Mouse (Mus musculus): Measurements from ENCODE around the gene Stau1. TPM values are rescaled to one million over a fixed set of nuclear protein-coding genes. Genes with fewer than 3 reads are reported as not detected.
A peak's percentile ranks its signal among the peaks of the same experiment; 100 is the strongest.

Stau1 gene
- polyA plus RNA-seq, 1 experiment from 2014 or later = 87.9 TPM

DNA sequence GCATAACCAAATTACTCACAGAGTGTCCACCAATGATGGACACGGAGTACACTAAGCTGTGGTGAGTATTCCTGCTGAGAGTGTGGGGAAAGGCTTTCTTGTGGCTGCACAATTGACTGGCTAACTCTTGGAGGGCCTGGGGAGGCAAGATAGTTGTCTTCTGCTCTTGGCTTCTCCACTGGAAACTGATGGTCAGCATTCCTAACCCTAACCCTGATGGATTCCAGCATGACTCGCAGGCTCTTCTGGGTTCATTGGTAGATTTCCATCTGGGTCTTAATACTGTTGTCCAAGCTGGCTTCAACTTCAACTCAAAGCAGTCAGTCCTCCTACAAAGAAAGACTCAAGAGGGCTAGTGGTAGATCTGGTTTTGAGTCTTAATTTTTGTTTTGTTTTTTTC is 53.0 kb downstream of the Stau1 start:
- 92% methylated on average over 2 of the region's 2 CpGs for WGBS

DNA sequence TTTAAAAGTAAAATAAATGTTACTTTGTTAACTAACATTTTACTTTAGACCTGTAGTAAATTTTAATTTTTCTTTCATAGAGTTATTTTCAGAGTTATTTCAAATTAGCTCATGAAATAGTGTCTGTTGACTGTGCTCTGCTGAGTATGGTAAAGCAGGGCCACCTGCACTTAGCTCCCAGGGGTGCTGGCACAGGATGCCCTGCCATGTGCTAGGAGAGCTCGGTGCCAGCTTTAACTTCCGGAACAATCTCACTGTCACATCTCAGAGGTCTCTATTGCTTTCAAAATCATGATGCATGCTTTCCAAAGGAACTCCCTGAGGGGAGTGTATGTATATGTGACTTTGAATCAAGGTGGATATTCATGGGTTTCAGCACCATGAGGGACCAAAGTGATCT is 59.9 kb downstream of the Stau1 start:
- Histone ChIP-seq H3K27ac (no peak overlapping the region), H3K27me3 (ENCODE audit: poor library complexity, severe bottlenecking) (no peaks in the 10 kb centered on the region), H3K4me1 (no peaks in the 10 kb centered on the region), H3K36me3 (replicated peaks) (peaks cover 98% of the 10 kb centered on the region), H3K4me3 (no peak overlapping the region), H3K9me3 (no peaks in the 10 kb centered on the region)
- DNase-seq (ENCODE audit: extremely low spot score, low spot score) = no peak
- 97% methylated on average over 2 of the region's 2 CpGs for WGBS

More for the DNA sequence above, 53.0 kb downstream of the Stau1 start:
- H3K4me1 ChIP-seq = no peaks in the 10 kb centered on the region
- no peak overlapping the region for H3K4me3 ChIP-seq
- H3K27me3 ChIP-seq (ENCODE audit: poor library complexity, severe bottlenecking) = no peaks in the 10 kb centered on the region
- no peaks in the 10 kb centered on the region for H3K9me3 ChIP-seq
- peaks cover 100% of the 10 kb centered on the region for H3K36me3 ChIP-seq (replicated peaks)
- DNase-seq (ENCODE audit: extremely low spot score, low spot score) = no peak
- no peak overlapping the region for H3K27ac ChIP-seq

DNA sequence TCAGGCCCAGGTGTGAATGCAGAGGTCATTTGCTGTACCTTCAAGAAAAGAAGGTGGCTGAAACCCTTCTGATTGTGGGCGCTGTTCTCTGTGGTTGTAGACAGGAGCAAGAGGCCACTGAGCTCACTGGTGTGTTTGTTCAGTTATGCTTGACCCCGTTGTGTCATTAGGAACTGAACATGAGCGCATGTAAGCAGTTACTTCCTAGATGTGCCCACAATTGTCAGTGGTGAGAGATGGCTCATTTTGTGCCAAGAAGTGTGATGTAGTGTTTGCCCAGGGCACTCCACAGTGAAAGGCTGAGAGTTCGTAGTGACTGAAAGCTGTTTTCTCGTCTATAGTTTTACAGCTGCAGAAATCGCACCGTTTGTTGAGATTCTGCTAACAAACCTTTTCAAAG is 60.5 kb downstream of the Stau1 start:
- Histone ChIP-seq H3K9me3 (no peaks in the 10 kb centered on the region), H3K27ac (no peak overlapping the region), H3K36me3 (replicated peaks) (peaks cover 98% of the 10 kb centered on the region), H3K4me1 (no peaks in the 10 kb centered on the region), H3K4me3 (no peak overlapping the region), H3K27me3 (ENCODE audit: poor library complexity, severe bottlenecking) (no peaks in the 10 kb centered on the region)
- 96% methylated on average over 7 of the region's 7 CpGs for WGBS
- no peak for DNase-seq (ENCODE audit: extremely low spot score, low spot score)

DNA sequence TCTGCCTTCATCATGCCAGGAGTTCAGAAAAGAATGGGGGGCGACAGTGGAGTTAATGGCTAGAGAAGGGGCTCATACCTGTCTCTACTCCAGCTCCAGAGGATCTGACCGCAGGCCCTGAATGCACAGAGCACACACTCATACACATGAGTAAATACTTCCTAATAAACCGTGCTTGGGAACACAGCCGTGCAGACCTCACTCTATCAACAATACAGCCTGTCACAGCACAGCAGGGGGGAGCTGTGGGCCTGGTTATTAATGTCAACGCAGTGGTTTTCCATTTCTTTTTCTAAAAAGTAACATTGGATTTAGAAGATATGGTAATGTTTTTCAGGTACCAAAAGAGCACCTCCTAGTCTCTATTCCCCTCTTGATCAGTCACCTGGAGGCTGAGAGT is 61.7 kb downstream of the Stau1 start:
- no peaks in the 10 kb centered on the region for H3K9me3 ChIP-seq
- no peaks in the 10 kb centered on the region for H3K27me3 ChIP-seq (ENCODE audit: poor library complexity, severe bottlenecking)
- no peaks in the 10 kb centered on the region for H3K4me1 ChIP-seq
- H3K36me3 ChIP-seq (replicated peaks) = peaks cover 98% of the 10 kb centered on the region
- 87% methylated on average over 5 of the region's 5 CpGs for WGBS
- H3K27ac ChIP-seq = no peak overlapping the region
- DNase-seq (ENCODE audit: extremely low spot score, low spot score) = no peak
- H3K4me3 ChIP-seq = no peak overlapping the region

DNA sequence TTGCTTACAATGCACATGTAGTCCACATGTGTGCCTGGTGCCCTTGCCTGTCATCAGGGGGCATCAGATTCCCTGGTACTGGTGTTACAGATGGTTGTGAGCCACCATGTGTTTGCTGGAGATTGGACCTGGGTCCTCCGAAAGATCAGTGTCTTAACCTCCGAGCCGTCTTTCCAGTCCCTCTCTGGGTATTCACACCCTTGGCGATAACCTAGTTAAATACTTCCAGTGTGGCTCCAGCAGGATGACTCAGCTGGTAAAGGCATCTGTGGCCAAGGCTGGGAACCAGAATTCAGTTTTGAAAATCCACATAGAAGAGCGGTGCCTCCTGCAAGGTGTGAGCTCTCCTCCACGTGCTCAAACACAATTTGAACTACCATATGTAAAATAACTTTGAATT is 62.2 kb downstream of the Stau1 start:
- H3K4me1 ChIP-seq = no peaks in the 10 kb centered on the region
- H3K27me3 ChIP-seq (ENCODE audit: poor library complexity, severe bottlenecking) = no peaks in the 10 kb centered on the region
- 93% methylated on average over 6 of the region's 6 CpGs for WGBS
- H3K4me3 ChIP-seq = no peak overlapping the region
- DNase-seq (ENCODE audit: extremely low spot score, low spot score) = no peak
- H3K27ac ChIP-seq = no peak overlapping the region
- H3K9me3 ChIP-seq = no peaks in the 10 kb centered on the region
- peaks cover 98% of the 10 kb centered on the region for H3K36me3 ChIP-seq (replicated peaks)

DNA sequence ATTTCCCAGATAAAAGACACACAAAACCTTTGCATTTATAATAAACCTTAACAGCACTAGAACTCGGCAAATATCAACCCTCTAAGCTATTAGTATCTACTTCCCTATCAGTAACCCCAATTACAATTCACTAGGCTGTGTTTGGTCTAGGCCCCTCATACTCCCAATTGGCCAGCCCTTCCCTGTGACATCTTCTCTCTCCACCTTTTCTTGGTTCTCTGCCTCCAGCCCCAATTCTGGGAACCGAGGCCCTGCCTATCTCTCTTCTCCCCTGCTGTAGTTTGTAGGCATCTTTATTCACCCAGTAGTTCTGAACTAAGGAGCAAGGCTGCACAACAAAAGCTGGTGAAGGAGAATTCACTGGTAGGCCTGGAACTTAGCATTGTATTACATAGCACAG is 72.1 kb downstream of the Stau1 start:
- H3K9me3 ChIP-seq = no peaks in the 10 kb centered on the region
- WGBS = 91% methylated on average over 2 of the region's 2 CpGs
- H3K27ac ChIP-seq = no peak overlapping the region
- no peaks in the 10 kb centered on the region for H3K4me1 ChIP-seq
- no peak overlapping the region for H3K4me3 ChIP-seq
- peaks cover 100% of the 10 kb centered on the region for H3K36me3 ChIP-seq (replicated peaks)
- DNase-seq (ENCODE audit: extremely low spot score, low spot score) = no peak
- H3K27me3 ChIP-seq (ENCODE audit: poor library complexity, severe bottlenecking) = no peaks in the 10 kb centered on the region

DNA sequence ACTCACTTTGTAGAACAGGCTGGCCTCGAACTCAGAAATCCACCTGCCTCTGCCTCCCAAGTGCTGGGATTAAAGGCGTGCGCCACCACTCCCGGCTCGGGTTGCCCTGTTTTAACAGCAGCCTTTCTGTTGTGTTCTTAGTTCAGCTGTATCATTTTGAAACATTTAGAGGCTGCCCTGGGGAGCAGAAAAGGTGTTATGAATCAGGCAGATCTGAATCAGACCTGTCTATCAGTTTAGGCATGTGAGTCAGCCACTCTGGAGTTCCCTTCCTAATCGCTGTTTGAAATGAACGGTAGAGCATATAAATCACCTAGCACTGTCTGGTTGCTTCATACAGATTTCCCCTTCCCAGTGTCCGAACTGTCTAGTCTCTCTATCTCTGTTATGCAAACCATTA is 85.6 kb downstream of the Stau1 start:
- peaks cover 12% of the 10 kb centered on the region for H3K4me1 ChIP-seq
- no peak for DNase-seq (ENCODE audit: extremely low spot score, low spot score)
- no peak overlapping the region for H3K4me3 ChIP-seq
- 93% methylated on average over 8 of the region's 8 CpGs for WGBS
- H3K36me3 ChIP-seq (replicated peaks) = peaks cover 54% of the 10 kb centered on the region
- no peaks in the 10 kb centered on the region for H3K27me3 ChIP-seq (ENCODE audit: poor library complexity, severe bottlenecking)
- H3K9me3 ChIP-seq = no peaks in the 10 kb centered on the region
- H3K27ac ChIP-seq = no peak overlapping the region

DNA sequence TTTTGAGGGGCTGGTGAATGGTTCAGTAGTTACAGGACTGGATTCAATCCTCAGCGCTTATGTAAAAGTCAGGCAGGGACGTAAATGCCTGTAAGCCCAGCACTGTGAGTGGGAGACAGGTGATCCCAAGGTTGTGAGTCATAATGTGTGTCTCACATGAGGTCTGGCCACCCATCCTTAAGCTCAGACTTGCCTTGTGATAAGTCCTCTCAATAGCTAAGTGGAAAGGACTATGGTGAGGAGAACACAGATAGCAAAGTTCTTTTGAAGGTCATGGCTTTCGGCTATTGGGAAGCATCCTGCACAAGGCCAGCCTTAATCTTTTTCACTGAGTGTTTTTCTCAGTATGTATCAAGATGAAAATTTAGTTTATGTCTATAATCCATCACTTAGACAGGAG is 86.4 kb downstream of the Stau1 start:
- DNase-seq (ENCODE audit: extremely low spot score, low spot score) = no peak
- Histone ChIP-seq H3K27me3 (ENCODE audit: poor library complexity, severe bottlenecking) (no peaks in the 10 kb centered on the region), H3K27ac (no peak overlapping the region), H3K36me3 (replicated peaks) (peaks cover 46% of the 10 kb centered on the region), H3K4me1 (peaks cover 15% of the 10 kb centered on the region), H3K4me3 (no peak overlapping the region), H3K9me3 (no peaks in the 10 kb centered on the region)
- WGBS = 96% methylated on average over 3 of the region's 3 CpGs

DNA sequence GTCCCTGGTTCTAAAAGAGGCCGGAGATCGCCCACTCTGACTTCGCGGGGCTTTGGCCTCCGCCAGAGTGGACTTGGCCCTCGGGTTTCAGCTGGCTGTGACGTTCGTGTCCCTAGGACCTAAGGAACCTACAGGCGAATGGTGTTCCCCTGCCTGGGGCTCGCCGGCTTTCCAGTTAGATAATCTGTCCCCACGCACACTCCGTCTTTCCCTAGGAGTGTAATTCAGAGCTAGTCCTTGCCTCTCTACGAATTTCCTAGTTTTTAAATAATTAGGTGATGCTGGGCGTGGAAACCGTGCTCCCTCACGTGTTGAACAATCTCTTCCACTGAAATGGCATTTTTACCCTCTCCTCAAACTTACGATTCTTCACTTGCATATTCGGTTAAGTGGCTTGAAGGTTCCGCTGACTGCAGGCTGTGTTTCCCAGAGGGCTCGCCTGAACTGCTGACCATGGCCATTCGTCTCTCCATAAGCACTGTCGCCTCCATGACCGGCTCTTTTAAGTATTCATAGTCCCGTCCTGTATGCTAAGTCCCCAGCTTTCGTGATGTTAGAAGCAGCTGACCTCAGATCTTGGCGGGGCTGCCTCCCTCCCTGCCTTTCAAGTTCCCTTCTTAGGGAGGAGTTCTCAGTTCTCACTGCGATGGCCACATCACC is 89.4 kb downstream of the Stau1 start:
- peak; percentile 25 for DNase-seq (ENCODE audit: extremely low spot score, low spot score)
- H3K36me3 ChIP-seq (replicated peaks) = peaks cover 33% of the 10 kb centered on the region

DNA sequence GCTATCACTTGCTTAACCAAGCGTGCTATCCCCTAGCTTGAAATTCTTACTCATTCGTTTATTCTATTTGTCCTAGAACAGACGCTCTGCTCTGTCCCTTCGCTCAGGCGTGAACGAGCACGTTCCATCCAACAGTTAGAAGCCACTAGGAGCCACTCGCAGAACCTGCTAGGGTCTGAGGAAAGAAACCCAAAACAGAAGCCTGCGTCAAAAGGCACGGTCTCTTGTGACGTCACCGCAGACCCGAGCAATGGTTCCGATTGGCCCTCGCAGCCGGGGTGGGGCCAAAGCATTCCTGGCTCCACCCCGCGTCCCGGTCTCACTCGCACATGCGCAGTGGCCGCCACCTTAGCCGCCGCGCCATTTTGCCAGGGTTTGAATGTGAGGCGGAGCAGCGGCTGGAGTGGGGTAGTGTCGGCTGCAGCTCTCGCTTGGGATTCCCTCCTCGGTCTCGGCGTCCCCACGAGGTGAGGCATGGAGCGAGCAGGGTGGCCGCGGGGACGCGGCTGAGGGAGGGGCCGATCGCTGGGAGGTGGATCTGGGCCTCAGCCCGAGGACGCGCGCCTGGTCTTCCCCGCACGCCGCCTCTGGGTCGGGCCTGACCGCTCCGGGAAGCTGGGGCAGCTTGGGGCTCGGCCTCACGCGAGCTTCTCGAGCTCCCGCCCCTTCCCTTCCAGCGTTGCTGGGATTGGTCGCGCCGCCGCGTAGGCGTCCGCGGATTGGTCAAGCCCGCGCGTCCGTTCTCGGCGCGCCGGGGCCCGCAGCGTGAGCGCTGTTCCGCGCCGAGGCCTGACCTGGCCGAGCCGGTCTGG is 90.2 kb downstream of the Stau1 start, which contains the start of gene Cse1l:
TSS of gene Cse1l (plus strand) at position 330 of the 812 bp plus-strand sequence.
- H3K27ac ChIP-seq = peak within 1 kb of the TSS; percentile 98
- H3K4me1 ChIP-seq = peaks cover 15% of the 10 kb centered on the region
- DNase-seq (ENCODE audit: extremely low spot score, low spot score) = peak; percentile 99
- no peaks in the 10 kb centered on the region for H3K9me3 ChIP-seq
- no peaks in the 10 kb centered on the region for H3K27me3 ChIP-seq (ENCODE audit: poor library complexity, severe bottlenecking)
- under 1% methylated on average over 80 of the region's 80 CpGs for WGBS
- peaks cover 28% of the 10 kb centered on the region for H3K36me3 ChIP-seq (replicated peaks)
- H3K4me3 ChIP-seq = peak within 1 kb of the TSS; percentile 92

More for the DNA sequence above, 89.4 kb downstream of the Stau1 start:
- H3K4me3 ChIP-seq = peak overlapping the region; percentile 92
- WGBS = 1% methylated on average over 28 of the region's 28 CpGs
- no peaks in the 10 kb centered on the region for H3K27me3 ChIP-seq (ENCODE audit: poor library complexity, severe bottlenecking)
- H3K9me3 ChIP-seq = no peaks in the 10 kb centered on the region
- peak overlapping the region; percentile 98 for H3K27ac ChIP-seq
- H3K4me1 ChIP-seq = peaks cover 15% of the 10 kb centered on the region

DNA sequence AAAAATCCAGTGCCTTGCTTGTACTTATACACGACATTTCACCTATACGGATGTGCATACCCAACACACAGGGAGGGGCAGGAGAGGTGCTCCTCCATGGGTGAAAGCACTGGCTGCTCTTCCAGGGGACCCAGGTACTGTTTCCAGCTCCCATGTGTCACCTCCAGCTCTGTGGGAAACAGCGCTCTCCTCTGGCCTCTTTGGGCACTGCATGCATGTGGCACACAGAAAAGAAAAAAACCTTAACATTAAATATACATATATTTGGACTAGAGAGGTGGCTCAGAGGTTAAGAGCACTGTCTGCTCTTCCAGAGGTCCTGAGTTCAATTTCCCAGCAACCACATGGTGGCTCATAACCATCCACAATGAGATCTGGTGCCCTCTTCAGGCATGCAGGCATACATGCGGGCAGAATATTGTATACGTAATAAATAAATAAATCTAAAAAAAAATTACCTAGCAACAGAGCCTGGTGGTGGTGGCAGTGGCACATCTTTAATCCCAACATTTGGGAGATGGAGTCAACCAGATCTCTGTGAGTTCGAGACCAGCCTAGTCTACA is 92.3 kb downstream of the Stau1 start:
- H3K4me3 ChIP-seq = no peak overlapping the region
- H3K27me3 ChIP-seq (ENCODE audit: poor library complexity, severe bottlenecking) = no peaks in the 10 kb centered on the region
- peaks cover 15% of the 10 kb centered on the region for H3K4me1 ChIP-seq
- DNase-seq (ENCODE audit: extremely low spot score, low spot score) = no peak
- no peak overlapping the region for H3K27ac ChIP-seq
- peaks cover 8% of the 10 kb centered on the region for H3K36me3 ChIP-seq (replicated peaks)
- no peaks in the 10 kb centered on the region for H3K9me3 ChIP-seq
- WGBS = 97% methylated on average over 6 of the region's 6 CpGs

DNA sequence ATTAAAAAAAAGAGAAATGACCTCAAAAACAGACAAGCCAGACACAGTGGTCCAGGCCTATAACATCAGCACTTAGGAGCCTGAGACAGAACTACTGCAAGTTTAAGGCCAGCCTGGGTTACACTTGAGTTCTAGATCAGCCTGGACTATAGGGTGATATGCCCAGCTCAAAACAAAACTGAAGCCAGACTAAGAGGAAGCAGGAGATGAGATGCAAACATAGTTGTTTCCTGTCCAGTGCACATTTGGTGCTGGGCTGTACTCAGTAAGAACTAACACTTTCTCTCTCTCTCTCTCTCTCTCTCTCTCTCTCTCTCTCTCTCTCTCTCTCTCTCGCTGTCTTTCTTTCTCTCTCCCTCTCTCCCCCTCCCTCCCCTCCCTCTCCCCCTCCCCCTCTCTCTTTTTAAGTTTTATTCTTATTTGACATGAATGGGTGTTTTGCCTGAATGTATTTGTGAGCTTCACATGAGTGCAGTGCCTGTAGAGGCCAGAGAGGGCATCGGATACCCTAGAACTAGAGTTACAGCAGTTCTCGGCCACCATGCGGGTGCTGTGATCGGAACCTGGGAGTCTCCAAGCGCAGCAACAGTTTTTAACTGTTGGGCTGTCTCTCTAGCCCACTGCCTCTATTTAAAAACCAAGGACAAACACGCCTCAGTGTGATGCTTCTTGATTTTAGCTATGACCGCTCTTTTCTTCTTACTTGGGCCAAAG is 95.2 kb downstream of the Stau1 start:
- peaks cover 5% of the 10 kb centered on the region for H3K4me1 ChIP-seq
- H3K27ac ChIP-seq = no peak overlapping the region
- DNase-seq (ENCODE audit: extremely low spot score, low spot score) = no peak
- H3K36me3 ChIP-seq (replicated peaks) = peaks cover 3% of the 10 kb centered on the region; the same call in 1 of the 2 replicates
- WGBS = 90% methylated on average over 8 of the region's 8 CpGs
- H3K4me3 ChIP-seq = no peak overlapping the region
- H3K9me3 ChIP-seq = no peaks in the 10 kb centered on the region
- H3K27me3 ChIP-seq (ENCODE audit: poor library complexity, severe bottlenecking) = no peaks in the 10 kb centered on the region
